22 mouse cellular contexts compared by ENCODE assay signal in the genomic region with DNA sequence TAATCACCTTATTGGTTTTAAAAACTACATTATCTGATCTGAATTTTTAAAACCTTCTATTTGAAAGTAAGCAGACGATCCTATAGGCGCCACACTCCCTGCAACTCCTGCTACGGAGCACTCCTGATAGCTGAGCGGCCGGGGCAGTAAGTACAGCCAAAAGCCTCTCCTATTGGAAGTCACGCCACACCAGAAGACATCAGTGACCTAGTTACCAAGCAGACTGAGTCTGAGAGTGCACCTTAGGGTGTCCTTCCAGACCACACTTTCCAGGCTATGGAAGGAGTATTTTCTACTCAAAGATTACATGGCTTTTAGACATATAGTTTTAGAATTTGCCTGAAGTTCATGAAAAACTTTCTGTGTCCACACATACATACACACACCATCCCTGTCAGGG. TPM values are rescaled to one million over a fixed set of nuclear protein-coding genes. Genes with fewer than 3 reads are reported as not detected.
DNase-seq lines count a peak whose midpoint lies in the region; ATAC-seq and TF ChIP-seq lines count a peak whose summit lies in the region.
"Had no signal": no experiment of that assay in that cellular context is flagged by ENCODE, and none has a peak within 500 bp of the region (broad histone marks: within the 10 kb centered on the region; RNA-seq: fewer than 3 reads in every experiment).

No protein-coding gene starts in this region.

- intact Hi-C loops in heart, postnatal 25 days (cut with DNase I): no loop called here
- intact Hi-C loops in left cerebral cortex, adult 2 months (cut with DNase I): no loop called here

- H3K4me3 ChIP-seq in heart, embryonic 12.5 days: no peak overlapping the region; the same call in 1 of the 2 replicates
- H3K4me3 ChIP-seq in liver, adult 2 months (ENCODE audit: insufficient read depth, low read depth, low read length): no peak overlapping the region
- H3K4me3 ChIP-seq in liver, embryonic 12.5 days: peak overlapping the region; percentile 60
- H3K4me3 ChIP-seq in left cerebral cortex, adult 2 months: no peak overlapping the region
- H3K4me3 ChIP-seq: embryonic facial prominence, embryonic 12.5 days; forebrain, embryonic 13.5 days; gastrocnemius, adult 2 months; heart, embryonic 10.5 days; limb, embryonic 10.5 days; midbrain, embryonic 13.5 days had no signal

- no peaks in the 10 kb centered on the region for H3K9me3 ChIP-seq in heart, embryonic 12.5 days (replicated peaks)
- H3K9me3 ChIP-seq in liver, embryonic 12.5 days (replicated peaks): no peaks in the 10 kb centered on the region
- H3K9me3 ChIP-seq: embryonic facial prominence, embryonic 12.5 days; forebrain, embryonic 13.5 days; heart, embryonic 10.5 days; limb, embryonic 10.5 days; megakaryocyte, embryonic 14.5 days; midbrain, embryonic 13.5 days had no signal

- no peak overlapping the region for H3K9ac ChIP-seq in heart, embryonic 12.5 days
- no peak overlapping the region for H3K9ac ChIP-seq in liver, adult 2 months (ENCODE audit: low read depth, low read length)
- H3K9ac ChIP-seq in liver, embryonic 12.5 days: peak overlapping the region; percentile 78
- H3K9ac ChIP-seq: embryonic facial prominence, embryonic 12.5 days; forebrain, embryonic 13.5 days; hindbrain, embryonic 14.5 days; midbrain, embryonic 13.5 days had no signal

- H3K79me2 ChIP-seq in liver, adult 2 months (ENCODE audit: control insufficient read depth, insufficient read depth, low read length): peaks cover 5% of the 10 kb centered on the region; the same call in 1 of the 2 replicates

- H3K36me3 ChIP-seq in heart, embryonic 12.5 days: no peaks in the 10 kb centered on the region
- no peaks in the 10 kb centered on the region for H3K36me3 ChIP-seq in liver, adult 2 months (ENCODE audit: control insufficient read depth, insufficient read depth, low read length)
- peaks cover 32% of the 10 kb centered on the region for H3K36me3 ChIP-seq in liver, embryonic 12.5 days
- H3K36me3 ChIP-seq: embryonic facial prominence, embryonic 12.5 days; limb, embryonic 10.5 days had no signal

- TF ChIP-seq POLR2A in liver, adult 2 months (IDR thresholded peaks at IDR 0.05; ENCODE audit: extremely low read depth, insufficient read depth, low read length): no peak

- no peak overlapping the region for H3K27ac ChIP-seq in heart, embryonic 12.5 days (ENCODE audit: poor library complexity, severe bottlenecking)
- H3K27ac ChIP-seq in liver, adult 2 months (replicated peaks; ENCODE audit: insufficient read depth, low read depth, low read length): peak overlapping the region; percentile 79
- H3K27ac ChIP-seq in liver, embryonic 12.5 days: peak overlapping the region; percentile 98
- no peak overlapping the region for H3K27ac ChIP-seq in left cerebral cortex, adult 2 months
- H3K27ac ChIP-seq: embryonic facial prominence, embryonic 12.5 days; forebrain, embryonic 13.5 days; gastrocnemius, adult 2 months; heart, embryonic 10.5 days; hindbrain, embryonic 14.5 days; kidney, postnatal 0 days; limb, embryonic 10.5 days; midbrain, embryonic 13.5 days had no signal

- TF ChIP-seq CTCF in liver, adult 2 months (IDR thresholded peaks at IDR 0.05; ENCODE audit: low read depth, low read length): no peak
- no peak for TF ChIP-seq CTCF in left cerebral cortex, adult 2 months (IDR thresholded peaks at IDR 0.05)

- DNase-seq in heart, postnatal 25 days (ENCODE audit: low spot score): no peak
- DNase-seq in liver, adult 2 months (ENCODE audit: extremely low read depth, low read depth, low spot score): peak; percentile 79
- no peak for DNase-seq in liver
- no peak for DNase-seq in left cerebral cortex, adult 2 months (ENCODE audit: extremely low spot score in 1 of 2, low spot score in 2 of 2)
- DNase-seq in adrenal gland, adult 8-10 months: no peak
- DNase-seq: B cell, adult 2 months; cerebellum, postnatal 14 days; gastrocnemius, adult 2 months; heart, postnatal 4 days; thymus, adult 2 months had no signal

- H3K4me1 ChIP-seq in heart, embryonic 12.5 days (replicated peaks): peaks cover 29% of the 10 kb centered on the region
- H3K4me1 ChIP-seq in liver, adult 2 months (ENCODE audit: control insufficient read depth, insufficient read depth, low read length): peaks cover 44% of the 10 kb centered on the region
- peaks cover 80% of the 10 kb centered on the region for H3K4me1 ChIP-seq in liver, embryonic 12.5 days

- ATAC-seq in heart, embryonic 12.5 days (ENCODE audit: insufficient number of reproducible peaks, low FRiP score): no peak
- ATAC-seq in liver, embryonic 12.5 days: no peak
- ATAC-seq: forebrain, embryonic 13.5 days; inflammation-experienced regulatory T-cells, adult 6 months; midbrain, embryonic 13.5 days had no signal

- peak overlapping the region; percentile 28; the same call in 1 of the 2 replicates for H3K4me2 ChIP-seq in heart, embryonic 12.5 days
- peak overlapping the region; percentile 86 for H3K4me2 ChIP-seq in liver, embryonic 12.5 days
- H3K4me2 ChIP-seq: embryonic facial prominence, embryonic 12.5 days; forebrain, embryonic 13.5 days; hindbrain, embryonic 14.5 days; midbrain, embryonic 13.5 days had no signal

- H3K27me3 ChIP-seq in heart, embryonic 12.5 days (replicated peaks): peaks cover 79% of the 10 kb centered on the region
- no peaks in the 10 kb centered on the region for H3K27me3 ChIP-seq in liver, adult 2 months (ENCODE audit: control insufficient read depth, insufficient read depth, low read length)
- H3K27me3 ChIP-seq in liver, embryonic 12.5 days (replicated peaks): no peaks in the 10 kb centered on the region
- H3K27me3 ChIP-seq: CH12.LX; embryonic facial prominence, embryonic 12.5 days; forebrain, embryonic 13.5 days; megakaryocyte, embryonic 14.5 days; midbrain, embryonic 13.5 days had no signal

- WGBS in heart, embryonic 12.5 days: 72% methylated on average over 6 of the region's 6 CpGs
- WGBS in liver, adult 2 months: 22% methylated on average over 6 of the region's 6 CpGs
- WGBS in liver, embryonic 12.5 days (ENCODE audit: insufficient replicate concordance): 77% methylated on average over 6 of the region's 6 CpGs

RNA-seq across cellular contexts. Expression of a gene that starts 47.9 kb away (rescaled TPM):
- polyA plus RNA-seq in heart, embryonic 12.5 days (2016; fragmentation: Nextera tagmentation; extraction: Ambion mirVana): 5.2 and 5.4 TPM in 2 replicates
- total RNA-seq in heart, postnatal 25 days (2021): 10 to 100 TPM; 19.0 to 20.1 TPM
- total RNA-seq in liver, adult 2 months (2014; rRNA removed): 28.6 and 34.3 TPM in 2 replicates
- 22.2 and 24.4 TPM in 2 replicates for polyA plus RNA-seq in liver, adult 2 months (2012; rRNA removed)
- 10.0 and 10.7 TPM in 2 replicates for polyA plus RNA-seq in liver, embryonic 12.5 days (2016; fragmentation: Nextera tagmentation; extraction: Ambion mirVana)
- total RNA-seq in left cerebral cortex, adult 2 months (2021): 10 to 100 TPM; 48.6 to 48.9 TPM
- 10 to 100 TPM; 62.7 to 75.1 (median 65.4) TPM for total RNA-seq in adrenal gland, adult 8-10 months (2022)

Comparison
In these comparisons a context has a peak if more than half of its experiments do, and no peak if none do; other contexts are left out.
1. H3K27ac ChIP-seq: peak in liver, adult 2 months (single experiment) and liver, embryonic 12.5 days (single experiment); none in heart, embryonic 12.5 days (single experiment) and left cerebral cortex, adult 2 months (single experiment).